Mouse (Mus musculus) limb, embryonic 12.5 days (tissue): ENCODE measurements around the gene Sult2b1. TPM values are rescaled to one million over a fixed set of nuclear protein-coding genes. Genes with fewer than 3 reads are reported as not detected.

Experiments
- polyA plus RNA-seq: library from polyadenylated mRNA; unstranded; fragments of >200 nt; fragmentation: Nextera tagmentation; extraction: Ambion mirVana; gene quantifications from 2 replicates; pipeline ENCODE4 v1.2.1, GENCODE M21; 2016

The Sult2b1 gene
- polyA plus RNA-seq, 1 experiment from 2014 or later, result 1.9 TPM

Other genes with a start within 250 kb of the Sult2b1 start
- gene Hsd17b14, start 229.8 kb downstream of the Sult2b1 start, polyA plus RNA-seq, result 0.55 and 1.1 TPM in 2 replicates
- 50.4 and 56.5 TPM in 2 replicates for gene Bcat2, start 214.5 kb downstream of the Sult2b1 start, polyA plus RNA-seq
- gene Fgf21, start 169.2 kb downstream of the Sult2b1 start, polyA plus RNA-seq, result not detected in 2 replicates
- not detected in 2 replicates for gene Fut1, start 167.4 kb downstream of the Sult2b1 start, polyA plus RNA-seq
- gene Izumo1, start 162.9 kb downstream of the Sult2b1 start, polyA plus RNA-seq, result 0.13 and 0.17 TPM in 2 replicates
- 11.7 and 13.4 TPM in 2 replicates for gene Rasip1, start 157.2 kb downstream of the Sult2b1 start, polyA plus RNA-seq
- gene Mamstr, start 144.7 kb downstream of the Sult2b1 start, polyA plus RNA-seq, result 5.7 and 5.9 TPM in 2 replicates
- gene Fut2, start 118.3 kb downstream of the Sult2b1 start, polyA plus RNA-seq, result 0.15 TPM in 2 replicates
- 0.13 and 0.23 TPM in 2 replicates for gene Ntn5, start 100.6 kb downstream of the Sult2b1 start, polyA plus RNA-seq
- gene Sec1, start 90.3 kb downstream of the Sult2b1 start, polyA plus RNA-seq, result 0.40 and 0.74 TPM in 2 replicates
- gene Car11, start 84.8 kb downstream of the Sult2b1 start, polyA plus RNA-seq, result 8.8 and 12.6 TPM in 2 replicates
- gene Dbp, start 79.6 kb downstream of the Sult2b1 start, polyA plus RNA-seq, result 6.4 and 8.5 TPM in 2 replicates
- 990 and 1,038 TPM in 2 replicates for gene Rpl18, start 69.2 kb downstream of the Sult2b1 start, polyA plus RNA-seq
- gene Sphk2, start 66.7 kb downstream of the Sult2b1 start, polyA plus RNA-seq, result 32.5 TPM in 2 replicates
- 1.0 and 1.3 TPM in 2 replicates for gene Fam83e, start 63.5 kb downstream of the Sult2b1 start, polyA plus RNA-seq
- not detected in 2 replicates for gene Spaca4, start 58.9 kb downstream of the Sult2b1 start, polyA plus RNA-seq
- gene Lmtk3, start 931 bp downstream of the Sult2b1 start, polyA plus RNA-seq, result 3.4 and 4.9 TPM in 2 replicates
- 171 and 175 TPM in 2 replicates for gene Cyth2, start 29.9 kb upstream of the Sult2b1 start, polyA plus RNA-seq
- 1.6 and 2.2 TPM in 2 replicates for gene Kcnj14, start 40.1 kb upstream of the Sult2b1 start, polyA plus RNA-seq
- gene Grwd1, start 46.3 kb upstream of the Sult2b1 start, polyA plus RNA-seq, result 75.4 and 78.0 TPM in 2 replicates
- gene Kdelr1, start 88.1 kb upstream of the Sult2b1 start, polyA plus RNA-seq, result 50.0 and 65.6 TPM in 2 replicates
- gene Grin2d, start 93.7 kb upstream of the Sult2b1 start, polyA plus RNA-seq, result 0.35 and 0.37 TPM in 2 replicates
- gene Syngr4, start 112.0 kb upstream of the Sult2b1 start, polyA plus RNA-seq, result 0.41 and 0.65 TPM in 2 replicates
- 5.0 and 6.0 TPM in 2 replicates for gene Tmem143, start 112.3 kb upstream of the Sult2b1 start, polyA plus RNA-seq
- 58.4 and 59.0 TPM in 2 replicates for gene Emp3, start 136.7 kb upstream of the Sult2b1 start, polyA plus RNA-seq
- 4.3 and 5.2 TPM in 2 replicates for gene Ccdc114, start 139.4 kb upstream of the Sult2b1 start, polyA plus RNA-seq
- 0.26 and 0.42 TPM in 2 replicates for gene Abcc6, start 245.6 kb upstream of the Sult2b1 start, polyA plus RNA-seq
- gene Nomo1, start 249.0 kb upstream of the Sult2b1 start, polyA plus RNA-seq, result 22.3 and 24.9 TPM in 2 replicates